Mouse (Mus musculus): ENCODE results near the gene Sdk1.

The Sdk1 gene

DNA sequence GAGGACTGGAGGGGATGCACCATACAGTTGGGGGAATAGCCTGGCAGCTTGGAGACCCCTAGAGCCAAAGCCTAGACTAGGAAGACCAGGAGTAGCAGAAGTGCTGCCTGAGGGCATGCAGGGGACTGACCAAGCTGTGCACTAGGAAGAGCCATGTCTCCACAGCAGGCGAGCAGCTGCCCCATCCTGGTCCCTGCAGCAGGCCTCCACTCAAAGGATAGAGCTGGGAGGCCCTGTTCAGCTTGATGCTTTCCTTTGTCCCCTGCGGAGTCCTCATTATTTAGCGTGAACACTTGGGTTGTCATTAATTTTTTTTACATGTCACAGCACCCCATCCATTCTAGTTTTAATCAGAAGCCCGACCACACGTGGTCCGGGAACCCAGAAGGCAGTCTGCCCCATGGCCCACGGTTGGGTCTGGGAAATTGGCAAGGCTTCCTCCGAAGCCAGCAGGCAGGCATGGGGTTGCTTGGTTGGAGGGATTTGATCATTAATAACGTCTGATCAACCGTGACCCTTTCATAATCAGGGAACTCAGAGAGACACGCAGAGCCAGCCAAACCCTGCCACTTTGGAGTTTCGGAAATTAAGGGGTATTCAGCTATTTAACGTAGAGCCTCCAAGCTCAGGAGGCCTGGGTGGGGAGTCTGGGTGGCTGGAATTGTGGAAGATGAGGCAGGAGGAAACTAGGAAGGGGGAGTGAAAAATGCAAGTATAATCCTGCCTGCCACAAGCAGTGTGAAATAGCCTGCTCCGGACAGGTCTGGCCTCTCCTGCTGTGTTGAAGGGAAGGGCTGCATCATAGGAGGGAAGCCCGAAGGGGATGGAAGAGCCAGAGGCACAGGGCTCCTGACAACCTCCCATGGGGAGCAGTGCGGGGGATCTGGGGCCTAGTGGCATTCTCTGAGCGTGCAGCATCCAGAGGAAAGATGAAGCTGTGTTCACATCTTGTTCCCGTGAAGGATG, 872.2 kb downstream of the Sdk1 start:
- peak; percentile 33 for DNase-seq (ENCODE audit: inconsistent ontology term)

DNA sequence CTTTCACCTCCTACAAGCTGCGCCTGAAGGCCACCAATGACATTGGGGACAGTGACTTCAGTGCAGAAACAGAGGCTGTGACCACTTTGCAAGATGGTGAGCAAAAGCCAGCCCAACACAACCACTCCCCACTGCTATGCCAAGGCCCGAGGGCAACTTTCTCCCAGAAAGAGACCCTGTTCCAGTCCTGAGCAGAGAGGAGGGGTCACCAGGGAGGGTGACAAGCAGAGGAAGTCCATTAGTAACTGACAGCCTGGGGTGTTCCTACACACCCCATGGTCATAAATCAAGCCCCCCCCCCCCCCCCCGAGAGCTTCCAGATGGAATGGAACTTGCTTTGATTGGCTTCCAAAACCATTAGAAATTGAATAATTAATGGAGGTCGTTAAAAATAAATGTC, 886.5 kb downstream of the Sdk1 start:
- no peak for DNase-seq (ENCODE audit: inconsistent ontology term)

DNA sequence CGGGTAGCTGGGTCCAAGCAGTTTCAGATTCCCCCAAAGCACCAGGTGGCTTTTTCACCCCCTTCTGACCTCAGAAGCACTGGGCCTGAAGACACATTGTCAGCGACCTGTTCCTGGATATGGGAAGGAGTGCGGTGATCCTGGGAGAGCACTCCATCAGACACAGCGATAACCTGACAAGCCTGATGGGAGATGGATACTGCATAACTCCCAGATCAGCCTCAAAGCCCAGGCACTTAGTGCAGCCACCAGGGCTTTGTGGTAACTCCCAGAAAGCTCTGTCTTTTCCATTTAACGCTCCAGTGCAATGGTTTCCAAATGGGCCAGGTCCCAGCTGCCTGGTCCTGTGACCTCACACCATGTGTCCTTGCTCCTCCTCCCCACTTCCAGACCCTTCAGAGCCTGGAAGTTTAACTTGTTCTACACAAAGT, 886.9 kb downstream of the Sdk1 start:
- DNase-seq (ENCODE audit: inconsistent ontology term) = peak; percentile 1

DNA sequence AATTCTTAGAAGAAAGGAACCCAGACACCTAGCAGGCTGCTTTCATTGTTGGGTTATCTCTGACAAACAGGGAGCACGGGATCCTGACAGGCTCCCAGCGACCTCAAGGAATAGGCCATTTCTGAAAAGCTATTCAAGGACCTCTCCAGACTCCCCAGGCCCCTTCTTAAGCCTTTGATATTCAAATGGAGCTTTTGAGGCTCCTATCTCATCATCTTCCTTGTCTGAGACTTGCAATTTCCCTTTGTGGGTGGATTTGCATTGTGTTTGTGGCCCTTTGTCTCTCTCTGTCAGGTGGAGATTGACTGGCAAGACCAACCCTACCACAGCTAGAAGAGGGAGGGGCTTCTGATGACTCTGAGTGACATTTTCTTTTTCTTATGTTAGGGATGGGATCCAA, 888.7 kb downstream of the Sdk1 start:
- no peak for DNase-seq (ENCODE audit: inconsistent ontology term)

DNA sequence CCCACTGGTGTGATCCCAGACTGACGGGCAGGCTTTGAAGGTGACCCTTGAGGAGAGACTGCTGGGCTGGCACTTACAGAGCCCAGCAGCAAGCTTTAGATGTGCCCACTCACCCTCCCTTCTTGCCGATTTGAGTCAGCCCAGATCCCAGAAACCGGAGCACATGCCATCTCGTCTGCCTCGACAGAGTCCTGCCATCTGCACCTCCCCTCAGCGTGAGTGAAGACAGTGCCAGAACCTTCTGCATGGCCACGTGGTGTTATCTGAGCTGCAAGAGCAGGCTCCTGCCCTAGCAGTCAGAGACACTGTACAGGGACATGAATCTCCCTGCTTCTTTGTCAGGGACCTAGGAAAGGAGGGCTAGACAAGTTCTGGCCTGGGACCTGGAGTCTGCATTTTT, 898.7 kb downstream of the Sdk1 start:
- DNase-seq (ENCODE audit: inconsistent ontology term) = peak; percentile 34

DNA sequence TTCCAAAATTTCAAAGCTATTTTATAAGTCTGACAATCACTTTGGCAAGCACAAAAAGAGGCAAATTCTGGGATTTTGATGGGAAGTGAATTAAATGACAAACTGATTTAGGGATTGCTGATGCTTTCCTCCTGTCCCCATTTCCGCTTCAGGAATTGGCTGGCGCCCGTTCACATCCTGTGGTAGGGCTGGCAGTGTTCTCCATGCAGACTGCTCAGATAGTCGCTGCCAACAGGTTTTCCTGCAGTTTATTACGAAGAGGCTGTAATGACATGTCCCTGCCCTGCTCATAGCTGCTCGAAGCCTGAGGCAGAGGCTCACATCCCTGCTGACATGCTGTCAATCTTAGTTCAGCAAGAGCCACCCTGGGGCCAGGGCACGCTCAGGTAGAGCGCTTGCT, 908.3 kb downstream of the Sdk1 start:
- DNase-seq (ENCODE audit: inconsistent ontology term) = no peak

DNA sequence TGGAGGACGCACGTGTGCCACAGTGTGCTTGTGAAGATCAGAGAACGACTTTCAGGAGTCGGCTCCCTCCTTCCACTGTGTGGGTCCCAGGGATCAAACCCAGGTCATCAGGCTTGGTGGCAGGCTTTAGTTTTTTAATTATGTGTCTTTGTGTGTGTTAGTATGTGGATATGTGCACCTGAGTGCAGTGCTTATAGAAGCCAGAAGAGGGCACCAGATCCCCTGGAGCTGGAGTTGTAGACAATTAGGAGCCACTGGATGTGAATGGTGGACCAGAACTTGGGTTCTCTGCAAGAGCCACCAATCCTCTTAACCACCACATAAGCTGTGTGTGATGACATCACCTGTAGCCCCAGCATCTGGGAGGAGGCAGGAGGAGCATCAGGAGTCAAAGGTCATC, 909.5 kb downstream of the Sdk1 start:
- no peak for DNase-seq (ENCODE audit: inconsistent ontology term)

DNA sequence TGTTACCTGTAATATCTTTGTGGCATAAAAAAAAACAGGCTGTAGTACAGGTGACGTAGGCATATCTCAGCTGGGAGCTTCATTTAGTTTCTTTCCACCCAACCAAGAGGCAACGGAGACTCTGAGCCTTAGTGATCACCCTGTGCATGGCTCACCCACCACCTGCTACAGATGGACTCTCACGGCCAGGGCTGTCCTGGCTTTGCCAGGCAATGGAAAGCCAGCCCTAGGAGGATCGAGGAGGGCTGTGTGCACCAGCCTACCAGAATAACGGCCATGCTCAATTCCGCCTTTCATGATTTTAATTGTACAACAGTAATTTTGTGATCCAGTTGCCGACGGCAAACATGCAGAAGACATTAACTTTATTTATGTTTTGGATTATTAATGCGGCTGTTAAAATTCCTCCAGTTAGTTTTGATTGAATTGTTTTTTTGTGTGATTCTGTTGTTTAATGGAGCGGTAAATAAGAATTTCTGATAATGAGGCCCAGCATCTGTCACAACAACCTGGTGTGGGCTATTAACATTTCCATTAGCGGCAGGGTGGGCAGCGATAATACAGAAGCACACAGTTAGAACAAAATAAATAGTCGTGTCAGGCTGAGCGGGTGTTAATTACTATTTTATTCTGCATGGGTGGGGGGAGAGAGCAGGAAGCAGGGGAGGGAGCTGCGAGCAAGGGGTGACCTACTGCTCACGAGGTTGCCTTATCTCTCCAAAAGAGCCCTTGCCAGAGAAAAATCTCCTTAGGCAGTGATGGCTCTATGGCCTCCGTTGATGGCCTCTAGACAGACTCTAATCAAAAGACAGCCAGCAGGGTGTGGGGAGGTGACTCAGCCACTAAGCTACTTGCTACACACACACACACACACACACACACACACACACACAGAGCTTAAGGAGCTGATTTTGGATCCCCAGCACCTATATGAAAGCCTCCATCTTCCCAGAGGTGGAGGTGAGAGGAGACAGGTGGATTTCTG, 915.9 kb downstream of the Sdk1 start:
- DNase-seq (ENCODE audit: inconsistent ontology term) = peak; percentile 78

DNA sequence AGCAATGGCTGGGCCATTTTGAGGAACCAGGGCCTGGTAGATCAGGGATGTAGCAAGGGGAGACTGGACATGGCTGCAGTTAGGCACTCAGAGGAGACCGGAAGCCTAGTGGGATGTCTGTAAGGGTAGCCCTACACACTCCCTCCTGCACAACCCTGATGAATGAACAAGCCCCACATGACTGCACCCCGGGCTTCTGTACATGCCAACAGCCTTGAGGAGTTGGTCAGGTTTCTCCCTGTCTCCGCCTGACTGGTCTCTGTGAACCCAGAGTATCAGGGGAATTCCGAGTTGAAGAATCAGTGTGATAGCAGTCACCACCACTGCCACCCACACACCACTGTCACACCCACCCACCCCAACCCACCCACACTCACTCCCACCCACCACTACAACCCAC, 922.2 kb downstream of the Sdk1 start:
- DNase-seq (ENCODE audit: inconsistent ontology term) = no peak

DNA sequence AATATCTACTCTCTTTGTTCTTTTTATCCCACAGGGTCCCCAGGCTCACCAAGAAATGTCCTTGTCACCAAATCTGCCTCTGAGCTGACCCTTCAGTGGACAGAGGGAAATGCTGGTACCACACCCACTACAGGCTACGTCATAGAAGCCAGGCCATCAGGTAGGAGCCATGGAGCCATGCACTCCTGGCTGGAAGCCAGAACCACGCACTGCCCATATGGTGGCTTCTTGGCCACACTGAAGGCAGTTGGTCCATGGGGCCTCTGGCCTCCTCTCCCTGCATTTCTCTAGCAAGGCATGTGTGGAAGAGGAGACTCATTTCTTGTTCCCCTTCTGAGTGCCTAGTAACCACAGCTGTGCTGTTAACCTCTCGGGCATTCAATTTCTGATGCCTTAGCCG, 932.3 kb downstream of the Sdk1 start:
- DNase-seq (ENCODE audit: inconsistent ontology term) = no peak

DNA sequence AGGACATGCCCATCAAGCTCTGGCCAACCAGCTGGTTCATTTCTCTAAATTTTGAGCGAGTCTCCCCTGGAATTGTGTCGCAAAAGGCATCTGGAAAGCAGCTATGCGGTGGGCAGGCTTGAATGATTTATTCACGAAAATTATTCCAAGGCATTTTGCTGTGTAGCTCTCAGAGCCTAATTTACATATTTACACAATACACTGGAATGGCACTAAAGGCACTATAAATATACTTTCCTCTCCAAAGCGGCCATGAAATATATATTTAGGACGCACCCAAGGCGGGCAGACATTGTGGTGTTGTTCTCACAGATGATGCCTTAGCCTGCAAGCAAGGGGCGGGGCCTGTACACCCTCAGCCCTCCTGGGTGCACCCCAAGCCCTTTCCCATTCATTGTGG, 936.9 kb downstream of the Sdk1 start:
- no peak for DNase-seq (ENCODE audit: inconsistent ontology term)

DNA sequence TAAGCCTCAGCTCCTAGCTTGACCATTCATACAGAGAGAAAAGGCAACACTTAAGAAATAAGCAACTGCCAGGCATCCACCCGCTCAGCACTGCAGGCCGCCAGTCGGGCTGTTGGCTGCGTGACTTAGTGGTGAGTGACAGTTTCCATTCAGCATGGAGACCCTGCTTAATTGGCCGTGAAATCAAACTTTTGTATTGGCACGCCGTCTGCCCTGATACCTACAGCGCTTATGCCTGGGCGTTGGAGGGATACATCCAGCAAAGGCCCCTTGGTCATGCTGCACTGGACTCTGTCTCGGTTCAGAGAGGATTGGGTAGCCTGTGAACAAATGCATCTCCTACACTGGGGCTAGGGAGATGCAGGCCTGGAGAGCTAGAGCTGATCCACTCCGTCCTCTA, 938.0 kb downstream of the Sdk1 start:
- DNase-seq (ENCODE audit: inconsistent ontology term) = peak; percentile 7

DNA sequence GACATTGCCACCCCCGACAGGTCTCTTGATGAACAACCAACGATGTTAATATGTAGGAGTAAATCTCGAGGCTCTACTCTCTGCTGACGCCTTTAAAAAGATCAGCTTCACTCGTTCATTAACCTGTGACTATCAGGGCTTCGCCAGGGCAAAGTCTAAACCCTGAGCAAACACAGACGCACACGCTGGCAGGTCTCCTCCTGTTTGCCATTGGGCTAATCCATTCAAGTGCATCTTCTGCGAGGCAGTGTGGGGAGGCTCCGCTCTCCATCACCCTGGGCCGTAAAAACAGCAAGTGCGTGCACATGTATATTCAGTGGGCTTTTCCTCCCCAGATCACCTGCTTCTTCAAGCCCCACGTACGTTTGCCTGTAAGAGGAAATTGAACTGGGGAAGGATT, 940.6 kb downstream of the Sdk1 start:
- no peak for DNase-seq (ENCODE audit: inconsistent ontology term)

DNA sequence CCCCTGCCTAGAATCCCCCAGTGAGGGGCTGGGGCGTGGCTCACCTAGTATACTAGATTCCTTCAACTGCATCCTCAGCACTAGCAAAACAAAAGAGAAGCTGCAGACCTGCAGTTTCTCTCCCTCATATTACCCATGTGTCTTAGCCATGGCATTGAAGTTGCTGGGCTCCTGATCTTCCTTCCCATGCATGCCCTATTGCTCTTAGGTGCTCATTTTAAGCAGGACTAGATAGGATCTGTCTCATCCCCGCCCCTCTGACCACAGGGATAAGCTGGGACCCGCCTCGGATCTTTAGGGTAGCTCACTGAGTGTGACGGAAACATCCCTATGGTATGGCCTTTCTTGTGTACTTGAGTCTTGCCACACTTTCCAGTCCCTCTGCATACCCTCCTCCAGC, 947.5 kb downstream of the Sdk1 start:
- DNase-seq (ENCODE audit: inconsistent ontology term) = no peak

DNA sequence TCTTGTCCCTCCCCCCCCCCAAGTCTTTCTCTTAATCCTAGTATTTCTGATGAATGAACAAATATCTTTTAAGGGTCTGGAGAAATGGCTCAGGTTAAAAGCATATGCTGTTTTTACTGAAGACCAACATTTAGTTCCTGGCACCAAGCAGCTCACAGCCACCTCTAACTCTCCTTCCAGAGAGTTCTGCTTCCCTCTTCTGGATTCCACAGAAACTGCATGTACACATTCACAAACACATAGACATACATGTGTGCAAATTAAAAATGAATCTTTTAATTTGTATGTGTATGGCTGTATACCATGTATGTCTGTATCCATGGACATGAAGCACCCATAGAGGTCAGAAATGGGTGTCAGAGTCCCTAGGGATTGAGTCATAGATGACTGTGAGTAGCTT, 968.6 kb downstream of the Sdk1 start:
- DNase-seq (ENCODE audit: inconsistent ontology term) = no peak

DNA sequence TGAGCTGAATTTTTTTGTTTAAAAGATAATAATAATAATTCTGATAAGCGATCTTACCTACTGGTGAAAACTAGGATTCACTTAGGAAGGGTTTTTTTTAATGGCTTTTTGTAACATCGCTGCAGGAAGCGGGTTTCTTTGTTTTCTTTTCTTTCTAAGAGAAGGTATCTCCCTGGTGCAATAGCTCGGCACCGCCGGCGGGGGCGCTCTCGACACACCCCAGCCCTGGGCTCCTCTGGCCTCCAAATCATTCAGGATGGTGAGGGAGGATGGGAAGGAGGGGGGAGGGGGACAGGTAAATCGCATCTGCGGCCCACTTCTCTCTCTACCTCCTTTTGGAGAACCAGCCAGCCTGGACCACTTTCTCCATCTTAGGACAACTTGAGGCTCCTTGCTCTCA, 971.0 kb downstream of the Sdk1 start:
- no peak for DNase-seq (ENCODE audit: inconsistent ontology term)

DNA sequence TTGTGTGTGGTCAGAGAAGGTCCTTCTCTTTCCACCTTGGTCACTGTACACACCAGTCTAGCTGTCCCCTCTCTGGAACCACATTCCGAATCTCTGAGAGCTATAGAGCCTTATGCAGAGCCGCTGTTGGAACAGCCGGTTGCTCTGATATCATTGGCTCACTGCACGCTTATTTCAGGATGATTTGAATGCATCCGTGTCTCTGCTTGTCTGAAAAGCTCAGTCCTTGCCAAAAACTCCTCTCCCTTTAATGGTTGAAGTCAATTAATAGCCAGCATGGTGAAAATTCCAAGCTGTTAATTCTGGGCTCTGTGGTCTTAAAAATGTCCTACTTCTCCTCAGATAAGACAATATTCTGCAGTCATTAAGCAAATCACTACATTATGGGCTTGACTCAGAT, 974.7 kb downstream of the Sdk1 start:
- peak; percentile 34 for DNase-seq (ENCODE audit: inconsistent ontology term)

DNA sequence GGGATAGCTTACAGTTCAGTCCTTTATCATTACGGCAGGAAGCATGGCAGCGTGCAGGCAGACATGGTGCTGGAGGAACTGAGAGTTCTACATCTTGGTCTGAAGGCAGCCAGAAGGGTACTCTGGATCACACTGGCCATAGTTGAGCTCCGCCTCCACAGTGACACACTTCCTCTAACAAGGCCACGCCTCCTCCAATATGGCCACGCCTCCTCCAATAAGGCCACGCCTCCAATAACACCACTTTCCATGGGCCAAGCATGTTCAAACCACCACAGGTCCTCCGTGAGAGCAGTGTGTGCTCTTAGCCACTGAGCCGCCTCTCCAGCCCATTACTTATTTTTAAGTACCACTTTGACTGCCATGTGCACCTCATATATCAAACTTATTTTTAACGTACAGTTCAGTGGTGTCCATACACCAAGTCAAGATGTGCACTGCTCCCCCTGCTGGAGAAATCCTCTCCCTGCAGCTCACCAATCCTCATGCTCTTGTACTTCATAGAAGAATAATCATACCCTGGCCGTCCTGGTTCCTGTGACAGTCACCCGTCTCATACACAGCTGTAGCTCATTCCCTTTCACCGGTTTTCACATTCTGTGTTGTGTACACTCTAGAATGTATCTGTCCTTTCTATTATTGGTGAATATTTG, 979.7 kb downstream of the Sdk1 start:
- no peak for DNase-seq (ENCODE audit: inconsistent ontology term)

DNA sequence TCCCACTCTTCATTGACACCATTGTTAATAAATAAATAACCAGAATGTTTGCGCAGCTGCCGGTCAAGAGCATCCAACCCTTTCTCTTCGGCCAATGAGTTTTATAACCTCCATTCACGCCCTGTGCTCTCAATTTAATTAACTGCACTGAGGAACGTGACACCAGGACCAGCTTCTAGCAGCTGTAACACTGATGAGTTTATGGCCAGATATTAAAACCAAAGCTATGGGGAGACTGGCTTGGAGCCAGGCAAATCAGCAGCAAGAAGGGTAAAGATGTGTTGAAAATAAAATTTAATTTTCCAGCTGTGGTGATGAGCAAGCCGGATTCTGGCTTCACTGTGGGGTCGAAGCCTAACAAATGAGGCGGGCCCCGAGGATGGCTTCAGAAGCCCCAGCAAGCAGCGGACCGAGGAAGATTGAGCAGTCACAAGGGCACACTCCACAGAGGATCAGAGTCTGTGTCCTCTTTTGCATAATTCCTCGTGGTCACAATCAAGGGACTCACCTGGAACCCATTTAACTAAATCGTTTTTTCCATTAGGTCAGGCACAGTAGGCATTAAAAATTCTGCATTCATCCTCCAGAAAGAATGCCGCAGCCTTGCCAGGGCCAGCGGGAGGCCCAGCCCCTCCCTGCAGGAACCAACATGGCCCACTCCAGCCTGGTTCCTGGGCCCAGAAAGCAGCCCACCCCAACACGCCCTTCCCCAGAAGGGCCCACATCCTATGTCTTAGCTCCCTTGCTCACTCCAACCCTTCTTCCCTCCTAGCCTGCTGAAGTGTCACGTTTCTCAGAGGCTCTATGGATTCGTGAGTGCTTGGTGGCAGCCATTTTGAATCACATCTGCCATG, 987.9 kb downstream of the Sdk1 start:
- no peak for DNase-seq (ENCODE audit: inconsistent ontology term)

DNA sequence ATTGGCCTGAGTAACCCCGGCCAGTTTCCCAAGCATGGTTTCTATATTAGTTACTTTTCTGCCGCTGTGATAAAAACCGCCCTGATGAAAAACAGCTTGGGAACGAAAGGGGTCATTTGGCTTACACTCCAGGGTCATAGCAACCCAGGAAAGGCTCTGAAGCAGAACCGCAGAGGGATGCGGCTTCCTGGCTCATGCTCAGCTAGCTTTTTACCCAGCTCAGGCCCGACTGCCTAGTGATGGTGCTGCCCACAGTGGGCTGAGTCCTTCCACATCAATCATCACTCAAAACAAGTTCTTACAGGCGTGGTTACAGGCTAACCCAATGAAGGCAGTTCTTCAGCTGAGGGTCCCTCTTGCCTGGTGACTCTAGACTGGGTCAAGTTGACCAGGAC, 988.5 kb downstream of the Sdk1 start:
- DNase-seq (ENCODE audit: inconsistent ontology term) = no peak

DNA sequence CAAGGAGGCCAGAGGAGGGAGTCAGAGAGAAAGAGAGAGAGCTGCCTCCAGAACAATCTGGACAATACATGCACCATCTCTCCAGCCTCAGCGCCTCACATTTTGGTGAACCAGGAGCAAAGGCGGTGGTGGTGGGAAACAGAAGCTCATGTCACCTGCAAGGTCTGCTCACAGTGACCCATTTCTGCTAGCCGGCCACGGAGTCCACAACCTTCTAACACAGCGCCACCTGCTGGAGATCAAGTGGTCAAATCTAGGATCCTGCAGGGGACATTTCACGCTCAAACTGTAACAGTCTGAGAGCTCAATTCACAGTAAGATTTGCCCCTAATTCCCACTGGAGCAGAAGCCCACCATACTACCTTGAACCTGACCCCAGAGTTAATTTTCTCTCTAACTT, 999.0 kb downstream of the Sdk1 start:
- no peak for DNase-seq (ENCODE audit: inconsistent ontology term)

Data from Muller cell, postnatal 12 days (primary cell).